Mouse (Mus musculus) cerebellum, adult 9-11 months (tissue): ENCODE data around the gene Jhy.

Experiments
- DNase-seq: peaks from one replicate; pipeline ENCODE4 v3.0.0; 2022

Gene Jhy

GRCm38 (mm10) chr9:40963586-40964417 lies at the start of gene Jhy:
Gene Jhy (minus strand): TSS chr9:40964118.
- no peak for DNase-seq

- DNase-seq, result no peak
These were observed 48.5 kb upstream of the Jhy start for GRCm38 (mm10) chr9:41012456-41012855.

- no peak for DNase-seq
These were observed 47.9 kb upstream of the Jhy start for GRCm38 (mm10) chr9:41011512-41012436.

- DNase-seq, result no peak
These were observed 43.9 kb upstream of the Jhy start for GRCm38 (mm10) chr9:41007785-41008184.

- no peak for DNase-seq
These were observed 40.5 kb upstream of the Jhy start, which contains the start of gene Crtam for GRCm38 (mm10) chr9:41004415-41004814. Gene Crtam (minus strand): TSS chr9:41004628.

- no peak for DNase-seq
These were observed 33.3 kb upstream of the Jhy start for GRCm38 (mm10) chr9:40997116-40997779.

GRCm38 (mm10) chr9:40994075-40994474 lies 30.2 kb upstream of the Jhy start:
- no peak for DNase-seq

GRCm38 (mm10) chr9:40991511-40991910 lies 27.6 kb upstream of the Jhy start:
- DNase-seq, result no peak

- DNase-seq, result peak; percentile 68
These were observed 26.1 kb upstream of the Jhy start for GRCm38 (mm10) chr9:40989940-40990588.

GRCm38 (mm10) chr9:40984313-40984712 lies 20.4 kb upstream of the Jhy start:
- peak; percentile 96 for DNase-seq

GRCm38 (mm10) chr9:40983758-40984157 lies 19.8 kb upstream of the Jhy start:
- peak; percentile 51 for DNase-seq

- DNase-seq, result peak; percentile 58
These were observed 18.6 kb upstream of the Jhy start for GRCm38 (mm10) chr9:40982480-40982879.

GRCm38 (mm10) chr9:40974042-40974801 lies 10.3 kb upstream of the Jhy start:
- no peak for DNase-seq

GRCm38 (mm10) chr9:40964418-40964714 lies 448 bp upstream of the Jhy start:
- DNase-seq, result no peak

GRCm38 (mm10) chr9:40961401-40961800 lies 2.5 kb downstream of the Jhy start:
- no peak for DNase-seq

GRCm38 (mm10) chr9:40949039-40949615 lies 14.8 kb downstream of the Jhy start:
- DNase-seq, result no peak

GRCm38 (mm10) chr9:40948473-40948872 lies 15.4 kb downstream of the Jhy start:
- no peak for DNase-seq

GRCm38 (mm10) chr9:40947131-40947530 lies 16.8 kb downstream of the Jhy start:
- no peak for DNase-seq

- DNase-seq, result no peak
These were observed 26.5 kb downstream of the Jhy start for GRCm38 (mm10) chr9:40937425-40937824.

GRCm38 (mm10) chr9:40933323-40933722 lies 30.6 kb downstream of the Jhy start:
- no peak for DNase-seq

- DNase-seq, result no peak
These were observed 36.5 kb downstream of the Jhy start for GRCm38 (mm10) chr9:40927351-40927980.
